Mouse (Mus musculus) lung, adult 18-20 months (tissue): ENCODE results near the gene Trpm4.
"Not testable (repeated sequence)": the region's sequence is repeated elsewhere in the genome, so short reads cannot be mapped to it uniquely, and the experiment has no call there.

Source experiments
- DNase-seq, 2 experiments: peaks; one replicate each; pipeline ENCODE4 v3.0.0; 2022; ENCODE audit warnings: mixed read lengths in 2 of 2

The Trpm4 gene

GRCm38 (mm10) chr7:45333431-45333982 is at the start of gene Trpm4:
Gene Trpm4, minus strand, starts transcription at chr7:45333780.
- peak; percentile 89 to 93 for DNase-seq

DNA sequence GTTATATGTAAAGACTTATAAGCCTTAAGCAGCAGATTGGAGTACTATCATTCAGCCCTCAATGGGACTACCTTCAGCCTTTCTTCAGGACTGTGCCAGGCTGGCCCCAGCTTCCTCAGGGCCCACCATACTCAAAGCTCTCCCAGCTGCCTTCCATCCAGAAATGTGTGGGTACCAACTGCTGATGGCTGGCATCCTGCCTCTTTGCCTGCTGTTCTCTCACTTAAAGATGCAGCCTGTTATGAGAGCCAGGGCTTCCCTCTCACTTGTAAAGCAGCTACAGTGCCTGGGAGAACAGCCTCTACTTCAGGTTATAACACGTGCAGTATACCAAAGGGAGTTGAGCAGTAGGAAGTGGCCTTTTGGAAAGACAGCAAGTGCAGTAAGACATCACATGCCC is 42.5 kb upstream of the Trpm4 start:
- DNase-seq = no peak

DNA sequence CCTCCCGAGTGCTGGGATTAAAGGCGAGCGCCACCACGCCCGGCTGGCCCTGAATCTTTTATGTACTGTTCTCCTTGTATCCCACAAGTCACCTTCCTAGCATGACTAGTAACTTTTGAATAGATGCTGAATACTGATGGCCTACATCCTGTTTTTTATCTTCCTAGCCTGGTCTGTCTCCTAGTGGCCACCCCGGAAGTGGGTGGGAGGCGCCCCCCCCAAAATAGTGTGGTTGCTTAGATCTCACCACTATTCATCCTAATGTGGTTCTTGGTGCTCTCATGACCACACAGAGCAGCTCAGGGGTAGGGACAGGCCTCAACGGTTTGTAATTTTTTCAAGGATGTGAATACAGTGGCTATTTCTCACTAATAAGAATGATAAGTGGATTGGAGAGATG is 41.0 kb upstream of the Trpm4 start:
- DNase-seq = no peak

- DNase-seq = no peak
These were observed 38.8 kb upstream of the Trpm4 start for GRCm38 (mm10) chr7:45372371-45372770.

DNA sequence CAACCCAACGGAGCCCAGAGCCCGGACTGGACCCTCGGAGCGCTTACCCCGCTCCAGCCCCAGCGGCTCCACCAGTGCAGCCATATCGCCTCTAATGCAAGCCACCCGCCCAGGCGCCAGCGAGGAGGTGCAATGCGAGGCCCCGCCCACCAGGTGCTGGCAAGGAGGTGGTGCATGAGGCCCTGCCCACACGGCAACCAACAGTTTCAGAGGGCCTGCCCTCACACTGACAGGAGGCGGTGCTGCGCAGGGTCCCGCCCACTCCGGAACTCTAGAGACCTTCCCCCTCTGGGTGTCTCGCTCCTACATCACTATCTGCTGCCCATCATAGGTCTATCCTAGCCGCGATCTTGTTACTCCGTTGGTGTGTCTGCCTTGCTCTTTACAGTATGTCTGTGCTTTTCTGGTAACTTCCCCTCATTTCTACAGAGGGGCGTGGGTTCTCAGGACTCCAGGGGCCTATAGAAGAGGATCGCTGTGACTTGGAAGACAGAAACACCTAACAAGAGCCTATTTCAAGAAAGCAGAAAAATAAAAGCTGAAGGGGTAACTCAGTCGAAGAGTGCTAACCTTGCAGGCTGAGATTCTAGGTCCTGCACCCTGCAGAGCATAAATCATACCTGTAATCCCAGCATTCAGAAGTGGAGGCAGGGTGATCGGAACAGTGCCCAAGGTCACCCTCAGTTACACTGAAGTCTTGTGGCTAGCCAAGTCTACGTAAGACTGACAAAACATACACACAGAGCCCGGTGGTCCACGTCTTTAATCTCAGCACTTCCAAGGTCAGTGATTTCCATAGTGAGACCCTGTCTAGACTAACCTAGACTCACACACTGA is 37.1 kb upstream of the Trpm4 start, which contains the start of gene Lin7b:
Lin7b (minus strand) TSS at position 109 of the 837 bp plus-strand sequence.
- peak; percentile 91 to 93 for DNase-seq

GRCm38 (mm10) chr7:45369836-45370474 is 36.4 kb upstream of the Trpm4 start:
- no peak for DNase-seq

GRCm38 (mm10) chr7:45369022-45369745 is 35.6 kb upstream of the Trpm4 start:
- no peak for DNase-seq

DNA sequence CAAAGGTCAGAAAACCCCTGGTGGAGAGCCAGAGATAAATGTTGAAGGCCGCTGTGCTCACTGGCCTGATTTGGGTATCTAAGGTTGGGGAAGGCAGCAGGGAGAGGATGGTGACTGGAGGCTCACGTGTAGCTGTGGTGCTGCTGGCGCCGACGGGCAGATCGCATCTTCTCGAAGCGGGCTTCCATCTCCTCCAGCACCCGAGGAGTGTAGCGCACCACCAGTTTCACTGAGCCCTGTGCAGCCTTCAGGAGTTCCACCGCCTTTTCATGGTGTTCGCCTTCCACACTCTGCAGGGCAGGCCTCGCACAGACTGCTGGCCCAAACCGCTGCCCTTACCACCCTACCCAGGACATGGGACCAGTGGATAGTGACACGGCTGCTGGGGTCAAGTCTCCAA is 34.6 kb upstream of the Trpm4 start:
- DNase-seq = no peak

DNA sequence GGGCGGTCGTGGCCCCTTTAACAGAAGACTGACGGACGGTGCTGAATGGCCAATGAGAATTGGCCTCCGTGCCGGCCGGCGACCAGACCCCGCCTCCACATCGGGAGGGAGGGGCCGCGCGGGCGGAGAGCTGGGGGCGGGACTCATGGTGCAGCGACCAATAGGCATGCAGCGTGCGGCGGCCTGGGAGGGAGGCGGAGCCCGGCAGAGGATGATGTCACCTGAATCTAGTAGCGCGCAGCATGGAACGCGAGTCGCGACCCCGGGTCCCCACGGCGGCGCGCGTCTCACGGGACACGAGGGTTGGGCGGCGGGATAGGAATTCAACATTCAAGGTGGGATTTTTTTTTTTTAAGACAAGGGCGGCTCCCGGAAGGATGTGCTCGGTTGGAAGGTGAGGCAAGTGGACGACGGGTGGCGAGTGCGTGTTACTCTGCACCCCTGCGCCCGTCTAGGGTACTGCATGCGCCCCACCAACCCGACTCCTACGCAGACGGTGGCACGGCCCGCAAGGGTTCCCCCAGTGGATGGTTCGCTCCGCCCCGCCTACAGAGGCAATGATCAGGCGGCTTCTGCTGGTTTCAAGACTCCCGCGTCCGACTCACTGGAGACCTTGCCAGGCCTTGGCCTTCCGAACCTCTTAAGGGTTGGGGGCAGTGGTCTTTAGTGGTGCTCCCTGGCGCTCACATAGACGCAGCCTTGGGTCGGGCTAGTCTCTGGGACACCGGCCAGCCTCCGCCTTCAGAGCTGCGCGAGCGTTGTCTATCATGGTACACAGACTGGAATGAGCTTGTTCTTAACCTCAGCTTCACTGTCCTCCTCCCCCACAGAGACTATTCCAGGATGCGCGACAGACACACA is 33.7 kb upstream of the Trpm4 start:
- DNase-seq = peak; percentile 96 to 97

- DNase-seq = no peak
These were observed 33.1 kb upstream of the Trpm4 start, which contains the start of gene Ppfia3 for GRCm38 (mm10) chr7:45366652-45367019. Gene Ppfia3, minus strand, starts transcription at chr7:45367019.

GRCm38 (mm10) chr7:45365742-45366651 is 32.4 kb upstream of the Trpm4 start:
- DNase-seq = peak in 1 of 2 experiments; percentile 27

DNA sequence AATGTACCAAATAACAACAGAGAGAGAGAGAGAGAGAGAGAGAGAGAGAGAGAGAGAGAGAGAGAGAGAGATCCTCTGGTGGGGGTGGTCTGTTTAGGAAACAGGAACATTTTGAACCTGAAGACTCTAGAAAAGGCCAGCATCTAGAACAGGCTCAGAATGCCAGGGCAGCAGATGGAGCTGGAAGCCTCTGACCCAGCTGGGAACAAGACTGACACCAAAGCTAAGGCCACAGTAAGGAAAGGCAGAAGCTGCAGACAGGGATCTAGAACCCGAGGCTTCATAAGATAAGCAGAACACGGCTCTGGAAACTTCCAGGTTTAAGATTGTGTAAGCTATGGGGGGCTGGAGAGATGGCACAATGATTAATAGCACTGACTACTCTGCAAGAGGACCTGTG is 30.4 kb upstream of the Trpm4 start:
- no peak for DNase-seq

DNA sequence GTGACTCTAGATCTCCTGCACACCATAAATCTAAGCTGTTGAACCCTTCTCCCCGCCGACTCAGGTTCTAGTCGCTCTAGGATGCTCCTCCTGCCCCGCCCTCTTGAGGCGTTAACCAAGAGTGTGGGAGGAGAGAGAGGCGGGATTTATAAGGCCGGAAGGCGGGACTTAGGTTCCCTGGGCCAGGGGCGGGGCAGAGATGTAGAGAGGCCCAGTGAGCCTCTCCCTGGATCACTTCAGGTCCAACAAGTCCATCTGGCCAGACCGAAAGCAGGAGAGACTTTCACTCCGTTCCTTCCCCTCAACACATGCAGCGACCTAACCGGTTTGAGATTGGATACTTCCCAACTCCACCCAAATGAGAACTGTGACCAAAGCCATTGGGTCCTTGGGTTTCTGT is 29.2 kb upstream of the Trpm4 start:
- peak; percentile 73 to 82 for DNase-seq

DNA sequence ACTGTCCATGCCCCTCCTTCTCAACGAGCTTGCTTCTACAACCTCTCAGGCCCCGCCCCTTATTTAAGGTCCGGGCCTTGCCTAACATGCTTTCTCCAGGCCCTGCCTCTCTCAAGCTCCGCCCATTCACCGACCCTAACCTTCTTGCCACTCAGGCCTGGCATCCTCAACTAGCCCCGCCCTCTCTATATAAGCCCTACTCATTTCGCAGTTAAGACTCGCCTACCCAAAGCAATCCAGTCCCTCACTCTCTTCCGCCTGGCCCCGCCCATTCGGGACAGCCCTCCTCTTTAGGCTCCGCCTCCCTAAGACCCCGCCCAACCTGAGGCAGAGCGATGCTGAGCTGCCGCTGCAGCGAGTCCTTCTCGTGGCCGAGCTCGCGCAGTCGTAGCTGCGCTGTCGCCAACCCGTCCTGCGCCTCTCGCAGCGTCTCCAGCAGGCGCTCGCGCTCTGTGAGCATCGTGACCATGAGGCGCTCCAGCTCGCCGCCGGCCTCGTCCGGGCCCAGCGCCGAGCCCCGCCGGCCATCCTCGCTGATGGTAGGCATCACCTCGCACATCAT is 27.7 kb upstream of the Trpm4 start:
- DNase-seq = peak; percentile 85 to 87

GRCm38 (mm10) chr7:45360404-45361125 is 27.0 kb upstream of the Trpm4 start:
- DNase-seq = no peak

GRCm38 (mm10) chr7:45359081-45359480 is 25.5 kb upstream of the Trpm4 start:
- DNase-seq = not testable (repeated sequence)

GRCm38 (mm10) chr7:45356087-45356486 is 22.5 kb upstream of the Trpm4 start:
- no peak for DNase-seq

DNA sequence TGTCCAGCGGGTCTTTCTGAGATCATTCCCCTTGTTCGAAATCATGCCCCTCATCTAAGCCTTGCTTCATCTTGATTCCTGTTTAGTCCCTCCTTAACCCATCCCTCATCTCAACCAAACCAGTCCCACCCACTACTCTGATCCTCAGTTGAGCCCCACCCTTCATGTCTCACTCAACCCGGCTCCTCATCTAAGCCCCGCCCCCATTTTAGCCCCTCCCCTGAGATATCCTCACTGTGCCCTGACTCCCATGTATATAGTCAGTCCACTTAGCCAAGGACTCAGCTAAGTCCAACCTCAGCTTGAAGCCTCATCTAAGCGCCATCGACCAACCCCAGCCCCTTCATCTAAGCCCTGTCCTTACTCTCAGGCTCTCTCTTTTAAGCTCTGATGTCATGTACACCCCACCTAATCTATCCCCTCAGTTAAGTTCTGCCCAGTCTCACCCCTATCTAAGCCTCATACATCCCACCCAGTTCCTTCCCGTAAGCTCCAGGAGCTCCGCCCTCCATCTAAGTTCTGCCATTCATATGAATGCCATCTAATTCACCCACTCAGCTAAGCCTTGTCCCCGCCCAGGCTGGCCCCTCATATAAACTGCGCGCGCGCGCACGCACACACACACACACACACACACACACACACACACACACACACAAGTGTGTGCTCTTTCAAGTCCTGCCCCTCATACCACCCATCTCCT is 21.9 kb upstream of the Trpm4 start:
- DNase-seq = no peak

- no peak for DNase-seq
These were observed 19.5 kb upstream of the Trpm4 start for GRCm38 (mm10) chr7:45353041-45353440.
